Mouse (Mus musculus) lung, adult 2 months (tissue): ENCODE measurements around the gene Angpt4. TPM values are rescaled to one million over a fixed set of nuclear protein-coding genes. Genes with fewer than 3 reads are reported as not detected.

ENCODE experiments used
- DNase-seq: peaks from one replicate; pipeline ENCODE4 v3.0.0; 2022
- H3K4me1 ChIP-seq: fragments of 200-500 bp; 2 replicates; pipeline ENCODE4 v1.6.1; 2011; ENCODE audit warnings: low read length; ENCODE audit not compliant: control insufficient read depth, insufficient read depth
- H3K4me3 ChIP-seq: fragments of 200-500 bp; replicated peaks from 2 replicates; pipeline ENCODE3; 2011; ENCODE audit warnings: low read depth, mild to moderate bottlenecking, control low read depth, low read length; ENCODE audit errors: extremely low read depth
- CTCF ChIP-seq: fragments of 200-500 bp; IDR thresholded peaks from 2 replicates; pipeline ENCODE4 v1.5.1; 2011; ENCODE audit warnings: mild to moderate bottlenecking, low read length, control low read depth; ENCODE audit not compliant: insufficient read depth
- POLR2A ChIP-seq: fragments of 200-500 bp; IDR thresholded peaks from 2 replicates; pipeline ENCODE4 v1.6.1; 2011; ENCODE audit warnings: low read depth, mild to moderate bottlenecking, control low read depth, low read length, borderline replicate concordance; ENCODE audit errors: extremely low read depth
- WGBS: fragments of 180-500 bp; shearing (Covaris S2); methylation state at CpG from one replicate; pipeline ENCODE4 v1.1.7; 2018; 5-methylcytosine and 5-hydroxymethylcytosine counted together
- polyA plus RNA-seq: library from polyadenylated mRNA; depleted of rRNA; stranded (reverse); fragments of >200 nt; gene quantifications from 2 replicates; pipeline ENCODE4 v1.2.3, GENCODE M21; 2012

Gene Angpt4
- polyA plus RNA-seq, 1 experiment, result 4.1 TPM

DNA sequence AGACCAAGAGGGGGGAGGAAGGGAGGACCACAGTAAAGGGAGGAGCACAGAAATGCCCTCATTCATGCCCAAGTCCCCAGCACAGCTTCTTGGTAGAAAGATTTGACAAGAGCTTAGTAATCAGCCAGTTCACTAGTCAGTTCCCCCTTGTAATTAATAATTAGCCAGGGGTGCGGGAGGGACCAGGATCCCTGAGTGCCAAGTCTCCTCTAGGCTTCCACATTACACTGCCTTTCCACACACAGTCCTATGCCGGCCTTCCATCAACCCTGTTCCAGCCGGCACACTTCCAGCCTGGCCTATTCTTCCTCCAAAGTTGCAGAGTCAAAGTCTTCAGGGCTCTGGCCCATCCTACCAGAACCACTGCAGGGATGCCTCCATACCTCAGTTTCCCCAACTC is 65.1 kb downstream of the Angpt4 start:
- Histone ChIP-seq H3K4me1 (peaks cover 33% of the 10 kb centered on the region), H3K4me3 (no peak overlapping the region)
- no peak for DNase-seq
- TF ChIP-seq POLR2A, result no peak
- no peak for TF ChIP-seq CTCF
- 69% methylated on average over 3 of the region's 3 CpGs for WGBS

- TF ChIP-seq POLR2A (no peak), CTCF (no peak)
- DNase-seq, result no peak
- WGBS, result 48% methylated on average over 4 of the region's 4 CpGs
These were observed 66.9 kb downstream of the Angpt4 start for GRCm38 (mm10) chr2:151977689-151978440.

GRCm38 (mm10) chr2:151978494-151978893 is 67.5 kb downstream of the Angpt4 start:
- DNase-seq, result no peak
- 46% methylated on average over 6 of the region's 6 CpGs for WGBS
- H3K4me3 ChIP-seq, result peak overlapping the region; percentile 27
- TF ChIP-seq CTCF (no peak), POLR2A (no peak)
- peaks cover 25% of the 10 kb centered on the region for H3K4me1 ChIP-seq

More at GRCm38 (mm10) chr2:151977689-151978440, 66.9 kb downstream of the Angpt4 start:
- H3K4me1 ChIP-seq, result peaks cover 25% of the 10 kb centered on the region
- no peak overlapping the region for H3K4me3 ChIP-seq

GRCm38 (mm10) chr2:151979470-151980354 is 68.7 kb downstream of the Angpt4 start, which contains the start of gene Fam110a:
Gene Fam110a, minus strand, starts transcription at chr2:151980219.
- DNase-seq, result peak; percentile 90
- Histone ChIP-seq H3K4me1 (peaks cover 20% of the 10 kb centered on the region), H3K4me3 (peak within 1 kb of the TSS; percentile 71)
- WGBS, result 1% methylated on average over 46 of the region's 46 CpGs
- TF ChIP-seq CTCF, result no peak
- TF ChIP-seq POLR2A, result peak; percentile 71; the same call in 1 of the 2 replicates

GRCm38 (mm10) chr2:151980355-151980693 is 69.3 kb downstream of the Angpt4 start:
- Histone ChIP-seq H3K4me3 (no peak overlapping the region), H3K4me1 (peaks cover 20% of the 10 kb centered on the region)
- no peak for DNase-seq
- WGBS, result 30% methylated on average over 3 of the region's 3 CpGs
- no peak for TF ChIP-seq POLR2A

- WGBS, result 56% methylated on average over 6 of the region's 6 CpGs
- Histone ChIP-seq H3K4me3 (no peak overlapping the region), H3K4me1 (peaks cover 19% of the 10 kb centered on the region)
- TF ChIP-seq POLR2A (no peak), CTCF (no peak)
- no peak for DNase-seq
These were observed 70.3 kb downstream of the Angpt4 start for GRCm38 (mm10) chr2:151981268-151981667.

DNA sequence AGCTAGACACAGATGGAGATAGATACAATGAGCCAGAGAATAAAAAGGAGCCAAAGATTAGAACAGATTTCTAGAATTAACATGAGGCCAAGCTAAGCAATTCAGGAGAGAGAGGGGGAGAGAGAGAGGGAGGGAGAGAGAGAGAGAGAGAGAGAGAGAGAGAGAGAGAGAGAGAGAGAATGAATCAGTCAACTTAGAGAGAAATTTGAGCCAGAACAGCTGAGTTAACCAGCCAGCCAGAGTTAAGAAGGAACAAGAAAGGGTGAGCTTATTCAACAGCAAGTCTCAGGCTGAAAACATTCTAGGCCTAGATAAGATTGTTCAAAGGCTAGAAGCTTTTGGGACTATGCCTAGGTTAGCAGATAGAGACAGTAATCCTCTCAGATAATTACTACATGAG is 71.5 kb downstream of the Angpt4 start:
- TF ChIP-seq CTCF (no peak), POLR2A (no peak)
- DNase-seq, result no peak
- no peak overlapping the region for H3K4me3 ChIP-seq
- peaks cover 17% of the 10 kb centered on the region for H3K4me1 ChIP-seq

DNA sequence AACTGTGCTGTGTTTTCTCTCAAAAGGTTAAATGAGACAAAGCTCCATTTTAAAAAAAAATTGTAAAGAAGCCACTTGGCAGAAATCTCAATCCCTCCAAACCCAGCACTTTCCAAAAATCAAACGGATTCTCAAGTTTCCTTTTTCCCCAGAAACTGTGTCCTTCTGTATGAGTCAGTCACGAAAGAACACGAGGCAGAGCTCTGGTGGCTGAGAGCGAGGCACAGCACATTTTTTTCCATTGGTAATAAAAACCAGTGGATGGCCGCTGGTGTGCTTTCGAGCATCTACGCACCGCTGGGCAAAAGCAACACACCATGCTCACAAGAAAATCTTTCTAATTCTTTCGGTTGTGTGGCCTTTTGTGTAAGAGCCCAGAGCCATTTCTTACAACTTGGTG is 73.0 kb downstream of the Angpt4 start:
- DNase-seq, result no peak
- WGBS, result 67% methylated on average over 9 of the region's 9 CpGs
- H3K4me1 ChIP-seq, result peaks cover 3% of the 10 kb centered on the region
- TF ChIP-seq POLR2A (no peak), CTCF (no peak)
- no peak overlapping the region for H3K4me3 ChIP-seq

DNA sequence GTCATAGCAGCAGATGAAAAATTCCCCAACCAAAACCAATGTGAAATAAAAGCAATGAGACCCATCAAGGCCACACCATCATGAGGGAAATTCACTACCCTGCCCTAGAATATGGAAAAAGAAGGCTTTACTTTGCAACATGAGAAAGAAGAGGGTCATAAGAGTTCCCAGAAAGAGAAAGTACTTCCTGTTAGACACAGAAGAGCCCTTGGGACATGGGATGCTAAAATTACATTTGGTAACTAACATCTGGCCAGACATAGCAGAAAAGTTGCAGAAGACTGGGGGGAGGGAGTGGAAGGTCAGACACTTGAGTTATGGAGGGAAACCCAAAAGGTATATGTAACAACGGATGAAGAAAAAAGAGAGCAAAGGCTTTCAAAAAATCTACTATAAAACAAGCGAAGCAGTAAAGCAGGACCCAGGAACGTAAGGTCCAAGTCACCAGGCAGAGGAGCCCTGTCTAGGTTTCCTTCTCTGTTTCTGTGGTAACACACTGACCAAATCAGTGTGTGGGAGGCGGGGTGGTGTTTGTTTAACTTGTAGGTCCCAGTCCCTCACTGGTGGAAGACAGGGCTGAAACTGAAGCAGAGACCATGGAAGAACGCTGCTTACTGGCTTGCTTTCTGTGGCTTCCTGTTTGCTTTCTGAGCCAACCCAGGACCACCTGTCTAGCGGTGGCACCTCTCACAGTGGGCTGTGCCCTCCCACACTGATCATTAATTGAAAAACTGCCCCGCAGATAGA is 74.6 kb downstream of the Angpt4 start:
- Histone ChIP-seq H3K4me1 (peaks cover under 1% of the 10 kb centered on the region; the same call in 1 of the 2 replicates), H3K4me3 (no peak overlapping the region)
- TF ChIP-seq POLR2A (no peak), CTCF (no peak)
- WGBS, result 58% methylated on average over 7 of the region's 7 CpGs
- DNase-seq, result no peak
